Mouse (Mus musculus): Measurements from ENCODE around the gene Pik3r5. TPM values are rescaled to one million over a fixed set of nuclear protein-coding genes. Genes with fewer than 3 reads are reported as not detected.
A peak's percentile ranks its signal among the peaks of the same experiment; 100 is the strongest.

Gene Pik3r5
- total and polyA plus RNA-seq, 2 experiments: 0.28 to 0.77 TPM

DNA sequence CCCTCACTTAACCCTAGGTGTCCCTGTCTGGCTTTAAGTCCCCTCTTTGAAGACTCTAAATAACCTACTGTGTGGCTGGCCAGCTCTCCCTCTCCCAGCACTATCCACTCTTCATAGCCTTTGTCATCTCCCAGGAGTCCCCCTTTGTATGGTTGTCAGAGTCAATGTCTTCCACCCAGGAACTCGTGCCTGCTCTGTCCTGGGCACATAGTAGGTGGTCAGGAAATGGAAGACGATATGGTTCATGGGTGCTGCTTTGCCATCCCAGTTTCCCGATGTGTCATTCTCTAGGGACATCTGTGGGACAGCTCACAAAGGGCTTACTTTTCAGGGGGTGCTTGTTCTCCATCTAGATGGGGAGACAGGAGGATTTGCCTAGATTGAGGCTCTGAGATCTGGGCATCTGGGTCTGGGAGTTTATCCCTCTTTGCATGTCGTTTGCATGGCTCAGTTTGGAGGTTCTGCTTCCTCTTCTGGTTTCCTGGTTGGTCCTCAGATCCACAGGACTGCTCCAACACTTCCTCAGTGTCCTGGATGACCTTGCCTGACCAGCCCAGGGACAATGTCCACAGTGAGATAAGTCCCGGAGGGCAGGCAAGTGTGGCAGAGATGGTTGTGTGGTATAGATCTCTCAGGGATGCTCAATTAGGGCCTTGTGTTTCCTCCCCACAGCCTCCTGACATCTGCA is 40.4 kb downstream of the Pik3r5 start:
- Histone ChIP-seq H3K27me3 (ENCODE audit: control insufficient read depth, insufficient read depth, low read length) (no peaks in the 10 kb centered on the region), H3K4me3 (ENCODE audit: insufficient read depth, low read depth, low read length) (no peak overlapping the region), H3K4me1 (ENCODE audit: control insufficient read depth, insufficient read depth, low read length) (no peaks in the 10 kb centered on the region), H3K9ac (ENCODE audit: low read depth, low read length) (no peak overlapping the region), H3K79me2 (ENCODE audit: control insufficient read depth, insufficient read depth, low read length) (no peaks in the 10 kb centered on the region), H3K36me3 (ENCODE audit: control insufficient read depth, insufficient read depth, low read length) (no peaks in the 10 kb centered on the region), H3K27ac (replicated peaks; ENCODE audit: insufficient read depth, low read depth, low read length) (no peak overlapping the region)
- no peak for DNase-seq (ENCODE audit: extremely low read depth, low read depth, low spot score)
- 61% methylated on average over 5 of the region's 5 CpGs for WGBS
- TF ChIP-seq POLR2A (IDR thresholded peaks at IDR 0.05; ENCODE audit: extremely low read depth, insufficient read depth, low read length): no peak
- no peak for TF ChIP-seq CTCF (IDR thresholded peaks at IDR 0.05; ENCODE audit: low read depth, low read length)

GRCm38 (mm10) chr11:68474600-68474999 is 42.7 kb downstream of the Pik3r5 start:
- WGBS: 65% methylated on average over 6 of the region's 6 CpGs
- DNase-seq (ENCODE audit: extremely low read depth, low read depth, low spot score): peak; percentile 26
- no peak overlapping the region for H3K27ac ChIP-seq (replicated peaks; ENCODE audit: insufficient read depth, low read depth, low read length)
- no peak for TF ChIP-seq POLR2A (IDR thresholded peaks at IDR 0.05; ENCODE audit: extremely low read depth, insufficient read depth, low read length)
- TF ChIP-seq CTCF (IDR thresholded peaks at IDR 0.05; ENCODE audit: low read depth, low read length): no peak
- H3K36me3 ChIP-seq (ENCODE audit: control insufficient read depth, insufficient read depth, low read length): no peaks in the 10 kb centered on the region
- no peaks in the 10 kb centered on the region for H3K4me1 ChIP-seq (ENCODE audit: control insufficient read depth, insufficient read depth, low read length)
- H3K27me3 ChIP-seq (ENCODE audit: control insufficient read depth, insufficient read depth, low read length): no peaks in the 10 kb centered on the region
- no peak overlapping the region for H3K9ac ChIP-seq (ENCODE audit: low read depth, low read length)
- no peaks in the 10 kb centered on the region for H3K79me2 ChIP-seq (ENCODE audit: control insufficient read depth, insufficient read depth, low read length)
- H3K4me3 ChIP-seq (ENCODE audit: insufficient read depth, low read depth, low read length): no peak overlapping the region

- Histone ChIP-seq H3K36me3 (ENCODE audit: control insufficient read depth, insufficient read depth, low read length) (no peaks in the 10 kb centered on the region), H3K4me1 (ENCODE audit: control insufficient read depth, insufficient read depth, low read length) (no peaks in the 10 kb centered on the region), H3K79me2 (ENCODE audit: control insufficient read depth, insufficient read depth, low read length) (no peaks in the 10 kb centered on the region), H3K27me3 (ENCODE audit: control insufficient read depth, insufficient read depth, low read length) (no peaks in the 10 kb centered on the region), H3K4me3 (ENCODE audit: insufficient read depth, low read depth, low read length) (no peak overlapping the region), H3K9ac (ENCODE audit: low read depth, low read length) (no peak overlapping the region), H3K27ac (replicated peaks; ENCODE audit: insufficient read depth, low read depth, low read length) (no peak overlapping the region)
- 73% methylated on average over 7 of the region's 7 CpGs for WGBS
- TF ChIP-seq CTCF (IDR thresholded peaks at IDR 0.05; ENCODE audit: low read depth, low read length) (no peak), POLR2A (IDR thresholded peaks at IDR 0.05; ENCODE audit: extremely low read depth, insufficient read depth, low read length) (no peak)
- DNase-seq (ENCODE audit: extremely low read depth, low read depth, low spot score): no peak
These were observed 43.8 kb downstream of the Pik3r5 start for GRCm38 (mm10) chr11:68475676-68476075.

GRCm38 (mm10) chr11:68477661-68478060 is 45.7 kb downstream of the Pik3r5 start:
- Histone ChIP-seq H3K36me3 (ENCODE audit: control insufficient read depth, insufficient read depth, low read length) (no peaks in the 10 kb centered on the region), H3K4me1 (ENCODE audit: control insufficient read depth, insufficient read depth, low read length) (no peaks in the 10 kb centered on the region), H3K79me2 (ENCODE audit: control insufficient read depth, insufficient read depth, low read length) (no peaks in the 10 kb centered on the region), H3K27me3 (ENCODE audit: control insufficient read depth, insufficient read depth, low read length) (no peaks in the 10 kb centered on the region), H3K4me3 (ENCODE audit: insufficient read depth, low read depth, low read length) (no peak overlapping the region), H3K27ac (replicated peaks; ENCODE audit: insufficient read depth, low read depth, low read length) (no peak overlapping the region), H3K9ac (ENCODE audit: low read depth, low read length) (no peak overlapping the region)
- 80% methylated on average over 6 of the region's 6 CpGs for WGBS
- DNase-seq (ENCODE audit: extremely low read depth, low read depth, low spot score): no peak
- TF ChIP-seq CTCF (IDR thresholded peaks at IDR 0.05; ENCODE audit: low read depth, low read length) (no peak), POLR2A (IDR thresholded peaks at IDR 0.05; ENCODE audit: extremely low read depth, insufficient read depth, low read length) (no peak)

GRCm38 (mm10) chr11:68478574-68478981 is 46.7 kb downstream of the Pik3r5 start:
- DNase-seq (ENCODE audit: extremely low read depth, low read depth, low spot score): no peak
- WGBS: 75% methylated on average over 3 of the region's 3 CpGs

DNA sequence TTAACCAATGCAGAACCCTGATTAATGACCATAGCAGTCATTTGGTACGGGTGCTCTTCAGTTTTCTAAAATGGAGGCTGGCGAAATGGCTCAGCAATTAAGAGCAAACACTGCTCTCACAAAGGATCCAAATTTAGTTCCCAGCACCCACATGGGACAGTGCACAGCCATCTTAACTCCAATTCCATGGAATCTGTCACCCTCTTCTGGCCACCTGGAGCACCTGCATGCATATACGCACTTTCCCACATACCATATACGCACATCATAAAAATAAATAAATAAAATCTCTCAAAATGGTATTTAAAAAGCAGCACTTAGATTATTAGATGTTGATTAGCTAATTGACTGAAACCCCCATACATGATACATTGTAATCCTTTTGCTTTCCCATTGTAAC is 48.7 kb downstream of the Pik3r5 start:
- no peak for DNase-seq (ENCODE audit: extremely low read depth, low read depth, low spot score)
- WGBS: 96% methylated on average over 4 of the region's 4 CpGs

More at GRCm38 (mm10) chr11:68478574-68478981, 46.7 kb downstream of the Pik3r5 start:
- Histone ChIP-seq H3K4me3 (ENCODE audit: insufficient read depth, low read depth, low read length) (no peak overlapping the region), H3K27ac (replicated peaks; ENCODE audit: insufficient read depth, low read depth, low read length) (no peak overlapping the region), H3K4me1 (ENCODE audit: control insufficient read depth, insufficient read depth, low read length) (no peaks in the 10 kb centered on the region), H3K27me3 (ENCODE audit: control insufficient read depth, insufficient read depth, low read length) (no peaks in the 10 kb centered on the region), H3K79me2 (ENCODE audit: control insufficient read depth, insufficient read depth, low read length) (no peaks in the 10 kb centered on the region), H3K36me3 (ENCODE audit: control insufficient read depth, insufficient read depth, low read length) (no peaks in the 10 kb centered on the region), H3K9ac (ENCODE audit: low read depth, low read length) (no peak overlapping the region)
- TF ChIP-seq CTCF (IDR thresholded peaks at IDR 0.05; ENCODE audit: low read depth, low read length) (no peak), POLR2A (IDR thresholded peaks at IDR 0.05; ENCODE audit: extremely low read depth, insufficient read depth, low read length) (no peak)

More for the DNA sequence above, 48.7 kb downstream of the Pik3r5 start:
- H3K4me1 ChIP-seq (ENCODE audit: control insufficient read depth, insufficient read depth, low read length): no peaks in the 10 kb centered on the region
- no peak overlapping the region for H3K9ac ChIP-seq (ENCODE audit: low read depth, low read length)
- no peaks in the 10 kb centered on the region for H3K36me3 ChIP-seq (ENCODE audit: control insufficient read depth, insufficient read depth, low read length)
- H3K27me3 ChIP-seq (ENCODE audit: control insufficient read depth, insufficient read depth, low read length): no peaks in the 10 kb centered on the region
- no peaks in the 10 kb centered on the region for H3K79me2 ChIP-seq (ENCODE audit: control insufficient read depth, insufficient read depth, low read length)
- no peak overlapping the region for H3K4me3 ChIP-seq (ENCODE audit: insufficient read depth, low read depth, low read length)
- TF ChIP-seq CTCF (IDR thresholded peaks at IDR 0.05; ENCODE audit: low read depth, low read length) (0 out of 2 replicates have a peak, but pooled peaks have one; percentile 6), POLR2A (IDR thresholded peaks at IDR 0.05; ENCODE audit: extremely low read depth, insufficient read depth, low read length) (no peak)
- no peak overlapping the region for H3K27ac ChIP-seq (replicated peaks; ENCODE audit: insufficient read depth, low read depth, low read length)
